Mouse (Mus musculus) E14TG2a.4 (cell line): ENCODE results near the gene Rem2.

Experiments used
- CTCF ChIP-seq: conservative IDR thresholded peaks from 2 replicates; pipeline ENCODE4 v1.5.1; 2014; ENCODE audit warnings: low read length
- NANOG ChIP-seq: IDR thresholded peaks from 2 replicates; pipeline ENCODE4 v1.6.1; 2014; ENCODE audit warnings: borderline replicate concordance, low read length, mixed read lengths

GRCm38 (mm10) chr14:54432078-54432836, 43.6 kb upstream of the Rem2 start:
- no peak for TF ChIP-seq NANOG
- no peak for TF ChIP-seq CTCF
